Mouse (Mus musculus) MEL (cell line): Measurements from ENCODE around the gene Inpp1. TPM values are rescaled to one million over a fixed set of nuclear protein-coding genes. Genes with fewer than 3 reads are reported as not detected.

Experiments used
- DNase-seq: peaks from one replicate; pipeline ENCODE4 v3.0.0; 2011; ENCODE audit warnings: low read depth, low spot score
- H3K27ac ChIP-seq: 2 replicates; pipeline ENCODE4 v1.5.1; 2012; ENCODE audit warnings: low read depth, mild to moderate bottlenecking, control low read depth, low read length, moderate library complexity; ENCODE audit not compliant: control insufficient read depth
- H3K27me3 ChIP-seq, 2 experiments: fragments of 150-350 bp in 1 of 2; sonication (generic) in 1 of 2; 2 replicates each; pipeline ENCODE4 v1.6.1; 2012; ENCODE audit warnings: low read length in 2 of 2, mild to moderate bottlenecking in 2 of 2, improper control_type of control experiment in 1 of 2, moderate library complexity in 1 of 2; ENCODE audit not compliant: insufficient read depth in 2 of 2, control insufficient read depth in 1 of 2
- H3K36me3 ChIP-seq, 2 experiments: 2 replicates each; pipeline ENCODE4 v1.6.1; 2012 to 2014; ENCODE audit warnings: low read length in 2 of 2, improper control_type of control experiment in 1 of 2, inconsistent platforms in 1 of 2, mild to moderate bottlenecking in 1 of 2; ENCODE audit not compliant: insufficient read depth in 2 of 2, control insufficient read depth in 1 of 2
- H3K4me1 ChIP-seq, 2 experiments: fragments of 150-350 bp in 1 of 2; sonication (generic) in 1 of 2; 2 replicates each; pipeline ENCODE4 v1.6.1; 2012; ENCODE audit warnings: low read length in 2 of 2, improper control_type of control experiment in 1 of 2, mild to moderate bottlenecking in 1 of 2; ENCODE audit not compliant: insufficient read depth in 2 of 2, control insufficient read depth in 1 of 2
- H3K4me3 ChIP-seq, 2 experiments: fragments of 150-350 bp in 1 of 2; sonication (generic) in 1 of 2; 2 replicates each; pipeline ENCODE4 v1.5.1; 2012; ENCODE audit warnings: low read depth in 2 of 2, low read length in 2 of 2, mild to moderate bottlenecking in 2 of 2, moderate library complexity in 2 of 2, control low read depth in 1 of 2, improper control_type of control experiment in 1 of 2; ENCODE audit not compliant: control insufficient read depth in 1 of 2, insufficient read depth in 1 of 2
- H3K79me2 ChIP-seq: 2 replicates; pipeline ENCODE4 v1.6.1; 2012; ENCODE audit warnings: mild to moderate bottlenecking, low read length, moderate library complexity; ENCODE audit not compliant: control insufficient read depth, poor library complexity, insufficient read depth
- H3K9ac ChIP-seq: 2 replicates; pipeline ENCODE4 v1.6.1; 2012; ENCODE audit warnings: low read depth, mild to moderate bottlenecking, control low read depth, low read length, moderate library complexity; ENCODE audit not compliant: control insufficient read depth, poor library complexity, severe bottlenecking
- H3K9me3 ChIP-seq: fragments of 150-350 bp; sonication (generic); replicated peaks from 2 replicates; pipeline ENCODE4 v1.6.1; 2012; ENCODE audit warnings: mild to moderate bottlenecking, low read length, improper control_type of control experiment, moderate library complexity; ENCODE audit not compliant: insufficient read depth
- CHD1 ChIP-seq: IDR thresholded peaks from 2 replicates; pipeline ENCODE4 v1.6.1; 2012; ENCODE audit warnings: low read depth, mild to moderate bottlenecking, inconsistent platforms, low read length, improper control_type of control experiment
- CHD2 ChIP-seq: IDR thresholded peaks from 2 replicates; pipeline ENCODE4 v1.6.1; 2011; ENCODE audit warnings: low read length, improper control_type of control experiment
- CTCF ChIP-seq, 3 experiments: IDR thresholded peaks in 2 of 3; conservative IDR thresholded peaks in 1 of 3; 2 replicates each; pipeline ENCODE4 v1.5.1; 2011 to 2012; ENCODE audit warnings: low read length in 3 of 3, low read depth in 2 of 3, mild to moderate bottlenecking in 2 of 3, improper control_type of control experiment in 1 of 3, inconsistent platforms in 1 of 3, mixed read lengths in 1 of 3, moderate library complexity in 1 of 3; ENCODE audit not compliant: control insufficient read depth in 1 of 3, insufficient read depth in 1 of 3, poor library complexity in 1 of 3, severe bottlenecking in 1 of 3
- ELF1 ChIP-seq: IDR thresholded peaks from 2 replicates; pipeline ENCODE4 v1.6.1; 2014; ENCODE audit warnings: low read depth, mild to moderate bottlenecking, inconsistent platforms, low read length, improper control_type of control experiment, moderate library complexity
- ETS1 ChIP-seq: IDR thresholded peaks from 2 replicates; pipeline ENCODE4 v1.6.1; 2012; ENCODE audit warnings: low read depth, mild to moderate bottlenecking, inconsistent platforms, low read length, improper control_type of control experiment, moderate library complexity
- GABPA ChIP-seq: IDR thresholded peaks from 2 replicates; pipeline ENCODE4 v1.6.1; 2012; ENCODE audit warnings: low read depth, mild to moderate bottlenecking, inconsistent platforms, low read length, improper control_type of control experiment, moderate library complexity
- KAT2A ChIP-seq: conservative IDR thresholded peaks from 2 replicates; pipeline ENCODE4 v1.6.1; 2012; ENCODE audit warnings: low read depth, low read length, improper control_type of control experiment, inconsistent platforms
- MAFK ChIP-seq: IDR thresholded peaks from 2 replicates; pipeline ENCODE4 v1.6.1; 2011; ENCODE audit warnings: low read depth, mild to moderate bottlenecking, low read length, improper control_type of control experiment, borderline replicate concordance
- MEF2A ChIP-seq: IDR thresholded peaks from 2 replicates; pipeline ENCODE4 v1.6.1; 2014; ENCODE audit warnings: low read depth, mild to moderate bottlenecking, inconsistent platforms, low read length, improper control_type of control experiment; ENCODE audit not compliant: poor library complexity, insufficient replicate concordance, severe bottlenecking; ENCODE audit errors: extremely low read depth
- MYC ChIP-seq: IDR thresholded peaks from 2 replicates; pipeline ENCODE4 v1.6.1; 2011; ENCODE audit warnings: low read depth, mild to moderate bottlenecking, low read length, improper control_type of control experiment, moderate library complexity
- POLR2AphosphoS5 ChIP-seq: IDR thresholded peaks from 2 replicates; pipeline ENCODE4 v1.6.1; 2012; ENCODE audit warnings: low read depth, borderline replicate concordance, mild to moderate bottlenecking, inconsistent platforms, low read length, moderate library complexity, mixed read lengths
- SMC3 ChIP-seq: IDR thresholded peaks from 2 replicates; pipeline ENCODE4 v1.6.1; 2011; ENCODE audit warnings: low read depth, low read length, improper control_type of control experiment
- UBTF ChIP-seq: IDR thresholded peaks from 2 replicates; pipeline ENCODE4 v1.6.1; 2012; ENCODE audit warnings: low read depth, mild to moderate bottlenecking, inconsistent platforms, low read length, improper control_type of control experiment, moderate library complexity, borderline replicate concordance; ENCODE audit not compliant: insufficient read depth
- USF1 ChIP-seq: IDR thresholded peaks from 2 replicates; pipeline ENCODE4 v1.6.1; 2014; ENCODE audit warnings: low read depth, mild to moderate bottlenecking, inconsistent platforms, low read length, improper control_type of control experiment, moderate library complexity
- ZC3H11A ChIP-seq: IDR thresholded peaks from 2 replicates; pipeline ENCODE4 v1.6.1; 2012; ENCODE audit warnings: low read depth, mild to moderate bottlenecking, inconsistent platforms, low read length, improper control_type of control experiment
- ZKSCAN1 ChIP-seq: IDR thresholded peaks from 2 replicates; pipeline ENCODE4 v1.6.1; 2012; ENCODE audit warnings: low read depth, mild to moderate bottlenecking, inconsistent platforms, low read length, improper control_type of control experiment, moderate library complexity
- ZNF384 ChIP-seq: IDR thresholded peaks from 2 replicates; pipeline ENCODE4 v1.6.1; 2012; ENCODE audit warnings: low read depth, mild to moderate bottlenecking, inconsistent platforms, low read length, improper control_type of control experiment
- polyA plus RNA-seq, 2 experiments: library from polyadenylated mRNA; stranded (reverse) in 1 of 2; unstranded in 1 of 2; fragments of >175 nt in 1 of 2; fragments of >200 nt in 1 of 2; gene quantifications; 2 replicates each; pipeline versions ENCODE4 v1.2.1 to v1.2.4; 2012; ENCODE audit warnings: low replicate concordance in 2 of 2, low read depth in 1 of 2; ENCODE audit not compliant: insufficient read length in 2 of 2, insufficient read depth in 1 of 2, missing spikeins in 1 of 2
- total RNA-seq: library from RNA; depleted of rRNA; stranded (reverse); fragments of 300-350 nt; gene quantifications from 2 replicates; pipeline ENCODE4 v1.2.3, GENCODE M21; 2012

The Inpp1 gene
- total and polyA plus RNA-seq, 3 experiments = 0.96 to 5.9 TPM; not detected in 1

DNA sequence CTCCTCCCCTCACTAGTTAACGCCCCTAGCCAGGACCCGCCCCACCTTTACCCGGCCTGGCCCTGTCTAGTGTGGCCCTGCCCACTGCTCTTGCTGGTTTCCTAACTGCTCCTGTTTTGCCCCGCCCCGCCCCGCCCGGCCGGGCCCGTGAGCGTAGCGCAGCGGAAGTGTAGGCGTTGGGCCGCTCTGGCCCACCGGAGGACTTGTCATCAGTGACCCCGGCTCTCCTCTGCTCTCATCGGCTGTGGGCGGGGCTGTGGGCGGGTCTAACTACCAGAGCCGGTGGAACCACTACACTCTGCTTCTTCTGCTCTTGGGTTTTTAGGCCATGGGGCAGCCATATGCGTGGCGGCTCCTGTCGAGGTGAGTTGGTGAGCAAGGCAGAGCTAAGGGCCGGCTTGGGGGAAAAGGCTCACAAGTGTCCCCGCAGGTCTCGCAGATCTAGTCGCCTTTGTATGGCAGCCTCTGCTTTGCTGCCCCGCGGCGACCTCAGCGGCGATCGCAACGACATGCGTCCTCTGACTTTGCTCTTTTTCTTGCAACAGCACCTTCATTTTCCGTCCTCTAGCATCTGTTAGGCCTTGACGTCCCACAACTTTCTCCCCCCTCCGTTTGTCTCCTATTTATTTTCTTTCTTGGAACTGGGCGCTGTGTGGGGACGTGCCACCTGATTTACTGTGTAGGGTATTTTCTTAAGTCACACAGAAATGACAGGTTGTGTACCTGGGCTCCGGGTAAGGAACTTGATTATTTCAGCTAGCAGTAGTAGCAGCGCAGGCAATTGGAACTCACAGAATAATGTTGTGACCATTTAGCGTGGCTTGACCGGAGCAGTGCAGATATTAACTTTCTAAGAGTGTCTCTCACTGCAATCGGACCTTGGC lies 27.5 kb upstream of the Inpp1 start, which contains the start of gene Hibch (continued):
- TF ChIP-seq CTCF (IDR thresholded peaks at IDR 0.05 in 2 of 3, conservative IDR thresholded peaks at IDR 0.05 in 1 of 3; ENCODE audit: control insufficient read depth in 1 of 3, insufficient read depth in 1 of 3, low read depth in 2 of 3, low read length in 3 of 3, poor library complexity in 1 of 3, severe bottlenecking in 1 of 3) (no peak), KAT2A (no peak; the same call in 1 of the 2 replicates), MYC (peak; percentile 49; the same call in 1 of the 2 replicates), MAFK (no peak), CHD2 (no peak)

- peak overlapping the region; percentile 57 for H3K9ac ChIP-seq
- H3K27me3 ChIP-seq = no peaks in the 10 kb centered on the region
- peaks cover 0 to 12% of the 10 kb centered on the region in 2 experiments; a peak in 2 of 4 replicates for H3K36me3 ChIP-seq
- peaks cover 3 to 17% of the 10 kb centered on the region in 2 experiments; a peak in 3 of 4 replicates for H3K4me1 ChIP-seq
- peak overlapping the region; percentile 67 for H3K27ac ChIP-seq
- H3K9me3 ChIP-seq = no peaks in the 10 kb centered on the region
- TF ChIP-seq UBTF (no peak), KAT2A (no peak), CHD2 (no peak), ELF1 (no peak), GABPA (no peak), ZC3H11A (no peak), USF1 (no peak), ZKSCAN1 (no peak), SMC3 (no peak), ZNF384 (no peak), CHD1 (no peak), ETS1 (no peak), MEF2A (no peak), POLR2AphosphoS5 (no peak)
- DNase-seq = no peak
- H3K79me2 ChIP-seq = peaks cover 8% of the 10 kb centered on the region
- peak overlapping the region; percentile 51 to 52 for H3K4me3 ChIP-seq
Measured at GRCm38 (mm10) chr1:52844354-52844753, 26.9 kb upstream of the Inpp1 start.
